Mouse (Mus musculus): ENCODE data around the gene Nmnat3.

DNA sequence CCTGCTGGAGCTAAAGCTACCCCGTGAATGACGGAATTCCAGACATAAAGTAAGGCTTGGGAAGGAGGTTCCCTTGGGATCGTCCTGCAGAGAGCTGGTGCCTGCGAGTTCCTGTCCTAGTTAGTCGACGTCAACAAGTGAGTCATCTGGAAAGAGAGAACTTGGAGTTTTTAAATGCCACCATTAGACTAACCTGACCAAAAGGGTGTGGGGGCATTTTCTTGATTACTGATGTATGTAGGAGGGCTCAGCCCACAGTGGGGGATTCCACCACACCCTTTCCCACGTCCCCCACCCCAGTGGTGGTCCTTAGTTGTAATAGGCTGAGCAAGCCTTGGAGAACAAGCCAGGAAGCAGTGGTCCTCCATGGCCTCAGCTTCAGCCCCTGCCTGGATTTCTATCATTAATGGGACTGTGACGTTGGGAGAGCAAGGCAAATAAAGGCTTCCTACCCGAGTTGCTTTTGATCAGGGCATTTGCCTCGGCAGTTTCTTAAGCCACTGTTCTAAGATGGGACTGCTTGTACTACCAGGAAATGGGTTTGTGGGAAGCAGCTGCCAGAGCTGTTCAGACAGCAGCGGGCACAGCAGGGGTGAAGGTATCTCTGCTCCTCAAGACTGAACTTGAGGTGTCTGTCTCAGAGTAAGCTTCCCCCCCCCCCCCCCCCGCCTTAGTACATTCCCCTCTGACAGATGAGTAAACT lies 10.2 kb downstream of the Nmnat3 start:
- TF ChIP-seq CTCF (conservative IDR thresholded peaks at IDR 0.05; ENCODE audit: low read length) (no peak), POU5F1 (IDR thresholded peaks at IDR 0.05; ENCODE audit: borderline replicate concordance, low read length) (no peak)

Data from E14TG2a.4 (cell line).